Mouse (Mus musculus): ENCODE results near the gene Rcor1. TPM values are rescaled to one million over a fixed set of nuclear protein-coding genes. Genes with fewer than 3 reads are reported as not detected.
"Not testable (repeated sequence)": the region's sequence is repeated elsewhere in the genome, so short reads cannot be mapped to it uniquely, and the experiment has no call there.

Gene Rcor1
- total RNA-seq, 2 experiments from 2014 or later = 17.6 to 19.2 TPM

GRCm38 (mm10) chr12:111065330-111065729 is 26.2 kb downstream of the Rcor1 start:
- DNase-seq (ENCODE audit: low spot score in 2 of 2) = no peak

GRCm38 (mm10) chr12:111067816-111068215 is 28.7 kb downstream of the Rcor1 start:
- no peak for DNase-seq (ENCODE audit: low spot score in 2 of 2)

- DNase-seq (ENCODE audit: low spot score in 2 of 2) = not testable (repeated sequence)
These were observed 30.1 kb downstream of the Rcor1 start for GRCm38 (mm10) chr12:111069299-111069698.

- DNase-seq (ENCODE audit: low spot score in 2 of 2) = no peak
These were observed 31.9 kb downstream of the Rcor1 start for GRCm38 (mm10) chr12:111071009-111071408.

- DNase-seq (ENCODE audit: low spot score in 2 of 2) = peak in 1 of 2 experiments; percentile 21
These were observed 32.5 kb downstream of the Rcor1 start for GRCm38 (mm10) chr12:111071477-111072152.

GRCm38 (mm10) chr12:111076385-111076965 is 37.3 kb downstream of the Rcor1 start:
- no peak for DNase-seq (ENCODE audit: low spot score in 2 of 2)

GRCm38 (mm10) chr12:111085579-111085978 is 46.4 kb downstream of the Rcor1 start:
- DNase-seq (ENCODE audit: low spot score in 2 of 2) = no peak

- no peak for DNase-seq (ENCODE audit: low spot score in 2 of 2)
These were observed 47.9 kb downstream of the Rcor1 start for GRCm38 (mm10) chr12:111087066-111087465.

GRCm38 (mm10) chr12:111088186-111088585 is 49.0 kb downstream of the Rcor1 start:
- peak; percentile 74 to 84 for DNase-seq (ENCODE audit: low spot score in 2 of 2)

GRCm38 (mm10) chr12:111088731-111089141 is 49.6 kb downstream of the Rcor1 start:
- peak in 1 of 2 experiments; percentile 33 for DNase-seq (ENCODE audit: low spot score in 2 of 2)

GRCm38 (mm10) chr12:111089145-111089544 is 50.0 kb downstream of the Rcor1 start:
- DNase-seq (ENCODE audit: low spot score in 2 of 2) = peak in 1 of 2 experiments; percentile 10

GRCm38 (mm10) chr12:111090801-111091200 is 51.6 kb downstream of the Rcor1 start:
- no peak for DNase-seq (ENCODE audit: low spot score in 2 of 2)

- no peak for DNase-seq (ENCODE audit: low spot score in 2 of 2)
These were observed 52.8 kb downstream of the Rcor1 start for GRCm38 (mm10) chr12:111091981-111092380.

- no peak for DNase-seq (ENCODE audit: low spot score in 2 of 2)
These were observed 54.9 kb downstream of the Rcor1 start for GRCm38 (mm10) chr12:111094073-111094472.

GRCm38 (mm10) chr12:111095086-111095485 is 55.9 kb downstream of the Rcor1 start:
- no peak for DNase-seq (ENCODE audit: low spot score in 2 of 2)

- DNase-seq (ENCODE audit: low spot score in 2 of 2) = no peak
These were observed 57.1 kb downstream of the Rcor1 start for GRCm38 (mm10) chr12:111096249-111096648.

GRCm38 (mm10) chr12:111097036-111097435 is 57.9 kb downstream of the Rcor1 start:
- no peak for DNase-seq (ENCODE audit: low spot score in 2 of 2)

- no peak for DNase-seq (ENCODE audit: low spot score in 2 of 2)
These were observed 72.0 kb downstream of the Rcor1 start for GRCm38 (mm10) chr12:111111176-111111575.

- no peak for DNase-seq (ENCODE audit: low spot score in 2 of 2)
These were observed 75.4 kb downstream of the Rcor1 start for GRCm38 (mm10) chr12:111114593-111114992.

- DNase-seq (ENCODE audit: low spot score in 2 of 2) = no peak
These were observed 80.4 kb downstream of the Rcor1 start for GRCm38 (mm10) chr12:111119506-111120085.

GRCm38 (mm10) chr12:111120976-111121645 is 82.0 kb downstream of the Rcor1 start:
- DNase-seq (ENCODE audit: low spot score in 2 of 2) = no peak

GRCm38 (mm10) chr12:111122332-111122852 is 83.2 kb downstream of the Rcor1 start:
- DNase-seq (ENCODE audit: low spot score in 2 of 2) = no peak
